Mouse (Mus musculus): ENCODE data around the gene Gm9944.

The Gm9944 gene

DNA sequence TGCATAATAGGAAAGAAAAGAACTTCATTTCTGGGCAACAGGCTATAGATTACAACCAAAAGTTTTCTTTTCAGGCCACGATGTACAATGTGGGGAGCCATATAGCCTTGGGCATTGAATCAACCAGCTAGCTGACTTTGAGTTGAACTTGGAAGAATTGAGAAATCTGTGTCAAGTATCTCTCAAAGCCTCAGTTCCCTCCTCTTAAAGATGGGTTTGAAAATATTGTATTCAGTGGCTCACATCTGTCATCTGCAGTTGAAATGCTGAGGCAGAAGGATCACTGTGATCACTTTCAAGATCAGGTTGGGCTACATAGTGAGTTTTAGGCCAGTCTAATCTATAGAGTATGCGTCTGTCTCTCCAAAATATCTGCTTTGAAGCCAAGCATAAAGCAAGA, at the start of gene Gm9944:
Gene Gm9944 (minus strand): TSS at position 101 of the 400 bp plus-strand sequence.
- no peak for DNase-seq

DNA sequence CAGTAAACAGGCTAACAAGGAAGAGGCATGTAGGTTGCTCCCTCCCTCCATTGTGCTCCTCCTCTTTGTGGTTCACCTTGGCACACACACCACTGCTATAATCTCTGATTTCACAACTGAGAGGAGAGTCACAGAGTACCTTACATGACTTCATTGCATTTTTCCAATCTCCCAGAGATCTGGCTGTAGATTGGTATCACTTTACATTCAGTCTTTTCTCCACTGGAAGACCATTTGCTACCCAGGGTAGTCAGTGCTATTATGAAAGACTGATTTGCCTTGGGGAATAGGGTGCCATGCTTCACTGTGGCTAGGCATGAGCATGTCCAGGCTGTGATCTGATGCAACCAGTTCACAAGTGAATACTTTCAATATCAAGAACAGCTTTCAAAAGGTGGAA, 40.2 kb upstream of the Gm9944 start:
- no peak for DNase-seq

DNA sequence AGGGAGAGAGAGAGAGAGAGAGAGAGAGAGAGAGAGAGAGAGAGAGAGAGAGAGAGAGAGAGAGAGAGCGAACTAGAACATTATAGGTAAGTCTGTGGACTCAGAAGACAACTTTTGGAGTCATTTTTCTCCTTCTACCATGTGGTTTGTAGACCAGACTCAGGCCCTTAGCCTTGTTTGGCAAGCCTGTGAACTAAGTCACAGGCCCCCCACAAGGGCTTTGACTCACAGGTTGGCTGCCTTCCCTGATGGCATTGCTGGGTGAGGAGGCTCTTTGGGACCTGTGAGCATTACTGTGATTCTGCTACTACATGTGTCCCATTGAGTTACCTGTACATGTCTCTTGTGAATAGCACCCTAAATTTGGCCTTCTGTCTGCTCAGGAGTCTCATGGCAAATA, 15.0 kb upstream of the Gm9944 start:
- DNase-seq, result no peak

DNA sequence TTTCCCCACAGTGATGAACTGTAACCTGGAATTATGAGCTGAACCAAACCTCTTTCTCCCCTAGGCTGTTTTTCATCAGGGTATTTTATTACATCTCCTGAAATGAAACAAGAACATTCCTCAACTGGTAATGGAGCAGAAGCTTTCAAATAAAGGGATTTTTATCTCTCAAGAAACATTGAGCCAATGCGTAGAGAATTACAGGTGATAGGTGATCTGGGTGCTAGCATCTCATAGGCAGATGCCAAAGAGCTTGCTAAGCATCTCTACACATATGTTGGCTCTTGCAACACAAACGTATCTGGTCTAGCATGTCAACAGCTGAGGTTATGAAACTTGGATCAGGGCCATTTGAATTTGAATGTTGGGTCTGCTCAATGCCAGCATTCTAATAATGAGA, 12.1 kb upstream of the Gm9944 start:
- no peak for DNase-seq

DNA sequence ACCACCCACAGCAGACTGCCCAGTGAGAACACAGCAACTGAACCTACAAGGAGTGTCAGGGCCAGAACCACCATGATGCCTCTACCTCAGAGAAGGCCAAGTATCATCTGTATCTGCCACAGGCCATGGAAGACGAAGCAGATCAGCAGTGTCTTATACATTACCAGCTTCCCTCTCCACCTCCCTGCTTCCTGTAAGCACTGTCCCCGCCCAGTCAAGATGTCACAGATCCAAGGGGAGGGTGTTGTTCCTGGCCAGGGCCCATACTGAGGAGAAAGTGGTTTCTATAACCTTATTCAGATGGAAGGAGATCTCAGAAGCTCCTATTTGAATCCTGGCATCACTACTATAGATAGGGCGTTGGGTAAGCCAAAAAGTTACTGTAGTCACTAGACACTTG, 10.5 kb upstream of the Gm9944 start, which contains the start of gene Aadacl3:
Gene Aadacl3 (minus strand): TSS at position 101 of the 400 bp plus-strand sequence.
- no peak for DNase-seq

DNA sequence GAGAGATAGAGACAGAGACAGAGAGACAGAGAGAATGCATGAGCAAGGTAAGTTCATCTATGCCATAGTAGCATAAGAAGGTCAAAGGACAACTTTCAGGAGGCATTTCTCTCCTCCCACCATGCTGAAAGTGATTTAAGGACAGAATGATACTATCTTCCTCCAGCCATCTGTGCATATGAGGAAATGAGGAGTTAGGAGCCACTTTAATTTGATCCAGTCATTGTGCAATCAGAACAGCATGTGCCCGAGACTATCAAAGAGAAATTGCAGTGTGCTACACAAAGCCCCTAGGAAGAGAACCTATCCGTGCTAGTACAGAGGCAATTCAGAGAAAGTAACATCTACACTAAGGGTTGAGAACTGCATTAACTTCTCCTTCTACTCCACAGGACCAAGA, 4.6 kb downstream of the Gm9944 start:
- DNase-seq, result no peak

DNA sequence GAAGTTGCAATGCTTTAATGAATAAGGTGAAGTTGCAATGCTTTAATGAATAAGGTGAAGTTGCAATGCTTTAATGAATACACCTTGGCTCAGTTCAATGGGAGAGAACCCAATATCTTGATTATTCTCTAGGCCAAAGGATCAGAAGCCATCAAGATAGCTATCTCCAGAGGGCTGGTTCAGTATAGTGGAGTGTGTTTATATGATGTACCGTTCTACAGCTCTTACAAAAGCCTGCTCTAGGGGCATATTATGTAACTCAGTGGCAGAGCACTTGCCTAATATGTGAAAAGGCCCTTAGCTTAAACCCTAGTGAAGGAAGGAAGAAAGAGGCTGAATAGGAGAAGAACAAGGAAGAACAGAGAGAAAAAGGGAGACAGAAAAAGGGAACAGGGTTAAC, 11.5 kb downstream of the Gm9944 start:
- no peak for DNase-seq

DNA sequence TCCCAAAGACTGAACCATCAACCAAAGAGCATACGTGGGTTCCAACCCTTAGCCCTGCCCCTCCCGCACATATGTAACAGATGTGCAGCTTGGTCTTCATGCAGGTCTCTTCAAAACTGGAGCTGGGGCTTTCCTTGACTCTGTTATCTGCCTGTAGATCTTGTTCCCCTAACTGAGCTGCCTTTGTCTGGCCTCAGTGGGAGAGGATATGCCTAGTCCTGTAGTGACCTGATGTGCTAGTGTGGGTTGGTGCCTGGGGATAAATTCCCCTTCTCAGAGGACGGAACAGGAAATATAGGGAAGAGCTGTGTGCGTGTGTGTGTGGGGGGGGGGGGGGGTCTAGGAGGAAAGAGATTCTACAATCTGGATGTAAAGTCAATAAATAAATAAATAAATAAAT, 12.0 kb downstream of the Gm9944 start:
- DNase-seq, result no peak

DNA sequence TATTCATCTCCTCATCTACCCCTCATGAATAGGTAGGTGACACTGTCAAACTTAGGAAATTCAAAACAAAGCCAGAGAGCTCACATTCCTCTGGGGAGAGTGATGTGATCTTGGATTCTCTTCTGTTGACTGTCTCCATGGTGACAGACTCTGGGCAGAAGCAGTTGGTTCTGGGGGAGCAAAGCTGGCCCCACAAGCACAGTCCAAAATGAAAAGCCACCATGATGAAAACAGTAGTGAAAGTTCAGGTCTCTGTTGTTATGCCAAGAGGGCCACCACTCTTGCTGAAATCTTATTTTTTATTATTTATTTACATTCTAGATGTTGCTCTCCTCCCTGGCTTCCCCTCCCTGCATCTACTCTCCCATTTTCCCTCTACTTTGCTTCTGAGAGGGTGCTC, 14.4 kb downstream of the Gm9944 start, which contains the start of gene 1700012P22Rik:
Gene 1700012P22Rik (minus strand): TSS at position 101 of the 400 bp plus-strand sequence.
- no peak for DNase-seq

DNA sequence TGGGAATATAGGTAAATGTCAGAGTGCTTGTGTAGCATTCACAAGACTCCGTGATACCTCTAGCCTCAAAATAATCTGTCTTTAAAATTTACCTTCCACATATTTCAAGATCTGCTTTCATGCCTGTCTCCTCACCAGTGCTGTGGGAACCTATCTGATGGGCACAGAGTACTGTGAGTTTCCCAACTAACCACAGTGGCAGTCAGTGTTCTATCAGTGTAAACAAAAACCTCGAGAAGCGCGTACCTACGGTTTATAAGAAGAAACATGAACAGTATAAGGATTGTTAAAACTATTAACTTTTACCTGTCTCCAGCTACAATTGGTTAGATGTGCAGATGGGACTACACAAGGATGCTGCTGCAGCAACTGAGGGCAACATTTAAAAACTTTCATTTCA, 19.9 kb downstream of the Gm9944 start:
- no peak for DNase-seq

DNA sequence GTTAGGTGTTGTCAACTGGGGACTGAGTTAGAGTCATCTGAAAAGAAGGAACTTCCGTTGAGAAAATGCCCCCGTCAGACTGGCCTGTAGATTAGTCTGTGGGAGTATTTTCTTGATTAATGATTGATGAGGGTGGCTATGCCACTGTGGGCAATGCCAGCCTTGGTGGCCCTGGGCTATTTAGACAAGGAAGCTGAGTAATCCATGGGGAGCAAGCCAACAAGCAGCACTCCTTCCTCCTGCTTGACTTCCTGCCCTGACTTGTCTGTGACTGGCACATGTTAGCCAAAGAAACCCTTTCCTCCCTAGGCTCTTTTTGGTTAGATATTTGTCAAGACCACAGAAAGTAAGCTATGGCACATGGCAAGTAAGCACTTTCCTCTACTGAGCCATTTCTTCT, 22.4 kb downstream of the Gm9944 start:
- no peak for DNase-seq

DNA sequence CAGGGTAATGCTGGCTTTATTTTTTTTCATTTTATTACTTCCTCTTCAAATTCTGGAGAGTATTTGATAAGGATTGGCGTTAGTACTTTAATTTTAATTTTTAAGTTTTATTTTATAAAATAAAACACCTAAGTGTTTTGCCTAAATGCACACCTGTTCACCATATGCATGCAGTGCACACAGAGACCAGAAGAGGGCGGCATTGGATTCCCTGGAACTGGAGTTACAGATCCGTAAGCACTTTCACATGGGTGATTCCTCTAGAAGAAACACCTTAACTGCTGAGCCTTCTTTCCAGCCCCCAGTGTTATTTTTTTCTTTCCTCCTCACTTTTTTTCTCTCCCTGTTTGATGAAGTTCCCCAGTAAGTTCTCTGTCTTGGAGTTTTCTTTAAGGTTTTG, 24.2 kb downstream of the Gm9944 start:
- peak; percentile 41 for DNase-seq

DNA sequence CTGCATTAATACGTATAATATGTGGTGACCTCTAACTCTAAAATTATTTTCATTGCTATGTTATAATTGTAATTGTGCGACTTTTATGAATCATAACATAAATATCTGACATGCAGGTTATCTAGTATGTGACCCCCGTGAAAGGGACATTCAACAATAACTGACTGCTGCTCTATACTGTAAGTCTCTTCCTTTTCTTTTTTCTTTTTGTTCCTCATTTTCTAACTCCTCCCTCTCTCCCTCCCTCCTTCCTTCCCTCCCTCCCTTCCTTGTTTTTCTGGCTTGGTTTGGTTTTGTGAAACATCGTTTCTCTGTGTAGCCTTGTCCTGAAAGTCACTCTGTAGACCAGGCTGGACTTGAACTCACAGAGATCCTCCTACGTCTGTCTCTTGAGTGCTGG, 28.5 kb downstream of the Gm9944 start:
- no peak for DNase-seq

DNA sequence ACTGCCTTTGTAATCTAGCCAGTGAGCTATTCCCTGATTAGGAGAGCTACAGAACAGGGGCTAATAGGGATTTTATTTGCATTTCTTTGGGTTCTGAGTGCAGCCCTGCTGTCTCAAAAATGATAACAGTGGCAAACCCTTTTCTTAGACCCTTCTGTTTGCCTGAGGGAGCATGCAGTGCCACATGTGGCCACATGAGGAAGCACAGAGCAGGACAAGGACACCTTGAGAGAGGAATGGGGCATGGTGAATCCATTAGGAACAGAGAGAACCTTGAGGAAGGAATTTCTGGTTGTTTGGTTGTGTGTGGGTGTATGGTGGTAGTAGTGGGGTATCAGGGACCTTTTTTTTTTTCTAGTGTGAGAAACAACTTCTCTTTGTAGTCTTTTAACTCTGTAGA, 32.5 kb downstream of the Gm9944 start:
- DNase-seq, result no peak

DNA sequence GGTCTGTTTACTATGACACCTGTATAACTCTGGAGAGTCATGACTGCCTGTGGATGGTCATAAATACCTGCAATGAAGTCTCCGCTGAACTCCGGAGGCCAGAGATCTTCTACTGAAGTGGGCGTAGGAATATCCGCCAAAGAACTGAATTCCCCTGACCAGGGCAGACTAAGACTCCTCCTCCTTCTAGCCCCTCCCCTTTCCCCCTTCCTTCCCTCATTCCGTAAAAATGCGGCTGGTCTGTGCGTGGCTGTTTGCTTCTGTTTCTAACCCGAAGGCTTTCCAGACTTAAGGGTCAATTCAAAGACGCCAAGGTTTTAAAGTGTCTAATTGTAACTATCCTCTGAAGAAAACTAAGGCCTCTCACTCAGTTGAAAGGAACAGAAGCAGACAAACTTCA, 44.8 kb downstream of the Gm9944 start, which contains the start of gene Pramef12:
Gene Pramef12 (minus strand): TSS at position 175 of the 400 bp plus-strand sequence.
- DNase-seq, result no peak

DNA sequence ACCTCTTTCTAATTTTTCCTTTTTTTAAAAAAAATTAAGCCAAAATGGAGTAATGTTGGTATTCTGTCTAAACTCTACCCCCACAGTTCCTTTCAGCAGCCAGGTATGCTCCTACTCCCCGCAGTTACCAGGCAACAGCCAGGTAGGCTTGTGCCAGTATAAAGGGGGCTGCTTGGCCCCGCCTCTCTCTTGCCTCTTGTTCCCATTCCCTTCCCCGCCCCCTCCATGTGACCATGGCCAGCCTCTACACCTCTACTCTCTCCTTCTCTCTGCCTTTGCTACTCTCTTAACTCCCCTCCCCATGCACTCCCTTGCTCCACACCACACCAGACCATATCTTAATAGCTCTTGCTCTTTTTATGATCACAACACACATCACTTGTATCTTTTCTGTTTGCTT, 46.9 kb downstream of the Gm9944 start:
- no peak for DNase-seq

DNA sequence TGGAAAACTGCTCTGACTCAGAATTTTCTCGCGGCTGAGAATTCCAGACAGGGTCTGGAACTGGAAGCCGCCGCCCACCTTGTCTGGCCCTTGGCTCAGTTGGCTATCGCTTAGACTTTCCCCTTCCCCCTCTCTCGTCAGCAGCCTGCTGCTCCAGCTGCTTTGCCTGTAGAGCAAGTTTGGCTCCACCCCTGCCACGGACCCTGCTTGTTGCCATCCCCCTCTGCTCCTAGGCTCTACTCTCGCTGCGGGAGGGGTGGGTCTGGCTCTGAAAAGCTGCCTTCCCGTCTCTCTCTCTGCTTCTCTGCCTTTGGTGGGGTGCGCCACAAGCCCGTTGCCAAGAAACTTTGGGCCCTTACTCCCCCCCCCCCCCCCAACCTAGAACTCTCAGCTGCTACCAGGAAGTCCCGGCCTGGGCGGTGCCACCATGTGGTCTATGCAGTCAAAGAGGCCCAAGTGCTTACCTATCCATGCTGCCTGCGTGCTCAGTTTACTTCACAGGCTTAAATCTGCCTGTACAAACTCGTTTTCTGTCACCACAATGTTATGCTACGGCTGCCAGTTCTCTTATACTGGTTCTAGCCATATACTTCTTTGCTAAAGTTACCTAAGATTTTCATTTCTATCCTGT, 48.5 kb downstream of the Gm9944 start:
- DNase-seq, result peak; percentile 60
